Mouse (Mus musculus) heart, embryonic 13.5 days (tissue): ENCODE data around the gene Dlx6. TPM values are rescaled to one million over a fixed set of nuclear protein-coding genes. Genes with fewer than 3 reads are reported as not detected.
A peak's percentile ranks its signal among the peaks of the same experiment; 100 is the strongest.

Experiments
- ATAC-seq: fragments of 200-750 bp; cut with Nextera tagmentation; 2 replicates; pipeline ENCODE4 v1.8.0; 2017; ENCODE audit warnings: moderate TSS enrichment; ENCODE audit not compliant: insufficient number of reproducible peaks, low FRiP score, low TSS enrichment; ENCODE audit errors: extremely low read depth
- H3K27ac ChIP-seq: fragments of 300-500 bp; sonication (generic); replicated peaks from 2 replicates; pipeline ENCODE4 v1.5.1; 2015; ENCODE audit warnings: moderate library complexity, mild to moderate bottlenecking, inconsistent platforms
- H3K27me3 ChIP-seq: fragments of 300-500 bp; sonication (generic); replicated peaks from 2 replicates; pipeline ENCODE4 v1.6.1; 2015; ENCODE audit warnings: mild to moderate bottlenecking, inconsistent platforms
- H3K36me3 ChIP-seq: fragments of 300-500 bp; sonication (generic); 2 replicates; pipeline ENCODE4 v1.6.1; 2015; ENCODE audit warnings: mild to moderate bottlenecking, inconsistent platforms
- H3K4me1 ChIP-seq: fragments of 300-500 bp; sonication (generic); 2 replicates; pipeline ENCODE4 v1.6.1; 2015; ENCODE audit warnings: inconsistent platforms
- H3K4me2 ChIP-seq: fragments of 300-500 bp; sonication (generic); 2 replicates; pipeline ENCODE4 v1.6.1; 2015; ENCODE audit warnings: inconsistent platforms, mild to moderate bottlenecking, moderate library complexity
- H3K4me3 ChIP-seq: fragments of 300-500 bp; sonication (generic); 2 replicates; pipeline ENCODE4 v1.5.1; 2015; ENCODE audit warnings: moderate library complexity, mild to moderate bottlenecking, inconsistent platforms
- H3K9ac ChIP-seq: fragments of 300-500 bp; sonication (generic); 2 replicates; pipeline ENCODE4 v1.6.1; 2015; ENCODE audit warnings: inconsistent platforms, mild to moderate bottlenecking, moderate library complexity
- H3K9me3 ChIP-seq: fragments of 300-500 bp; sonication (generic); 2 replicates; pipeline ENCODE4 v1.6.1; 2016; ENCODE audit warnings: inconsistent platforms
- WGBS: fragments of 180-500 bp; shearing (Covaris S2); methylation state at CpG from one replicate; pipeline ENCODE4 v1.1.7; 2015; ENCODE audit warnings: mixed read lengths; 5-methylcytosine and 5-hydroxymethylcytosine counted together
- polyA plus RNA-seq: library from polyadenylated mRNA; unstranded; fragments of >200 nt; fragmentation: Nextera tagmentation; extraction: Ambion mirVana; gene quantifications from 2 replicates; pipeline ENCODE4 v1.2.1, GENCODE M21; 2015

The Dlx6 gene
- polyA plus RNA-seq: not detected in 2 replicates

GRCm38 (mm10) chr6:6863160-6863870 lies at the start of gene Dlx6:
Gene Dlx6 (plus strand): TSS chr6:6863334.
- WGBS: under 1% methylated on average over 39 of the region's 52 CpGs
- ATAC-seq: peak; percentile 62
- H3K9ac ChIP-seq: peak within 1 kb of the TSS; percentile 74

GRCm38 (mm10) chr6:6816821-6817220 lies 46.3 kb upstream of the Dlx6 start:
- Histone ChIP-seq H3K27ac (no peak overlapping the region), H3K27me3 (no peaks in the 10 kb centered on the region), H3K4me1 (no peaks in the 10 kb centered on the region), H3K4me2 (no peak overlapping the region), H3K36me3 (no peaks in the 10 kb centered on the region), H3K9ac (no peak overlapping the region), H3K4me3 (no peak overlapping the region), H3K9me3 (0 out of 2 replicates have a peak, but pooled peaks cover 3% of the 10 kb centered on the region)
- ATAC-seq: no peak
- 71% methylated on average over 6 of the region's 6 CpGs for WGBS

More at GRCm38 (mm10) chr6:6863160-6863870, at the start of gene Dlx6:
- H3K36me3 ChIP-seq: no peaks in the 10 kb centered on the region
- peaks cover 38% of the 10 kb centered on the region for H3K4me1 ChIP-seq
- H3K27me3 ChIP-seq: peaks cover 93% of the 10 kb centered on the region
- H3K4me3 ChIP-seq: peak within 1 kb of the TSS; percentile 59
- no peaks in the 10 kb centered on the region for H3K9me3 ChIP-seq
- peak within 1 kb of the TSS; percentile 88 for H3K4me2 ChIP-seq
- H3K27ac ChIP-seq: no peak within 1 kb of the TSS

- Histone ChIP-seq H3K36me3 (no peaks in the 10 kb centered on the region), H3K9me3 (0 out of 2 replicates have a peak, but pooled peaks cover 3% of the 10 kb centered on the region), H3K27ac (no peak overlapping the region), H3K27me3 (no peaks in the 10 kb centered on the region), H3K4me3 (no peak overlapping the region), H3K9ac (no peak overlapping the region), H3K4me2 (no peak overlapping the region), H3K4me1 (no peaks in the 10 kb centered on the region)
- no peak for ATAC-seq
- 44% methylated on average over 9 of the region's 9 CpGs for WGBS
Measured at GRCm38 (mm10) chr6:6818036-6818788, 44.9 kb upstream of the Dlx6 start.

GRCm38 (mm10) chr6:6819134-6819533 lies 44.0 kb upstream of the Dlx6 start:
- Histone ChIP-seq H3K4me3 (no peak overlapping the region), H3K9ac (no peak overlapping the region), H3K4me1 (no peaks in the 10 kb centered on the region), H3K4me2 (no peak overlapping the region), H3K36me3 (no peaks in the 10 kb centered on the region), H3K27ac (no peak overlapping the region), H3K27me3 (no peaks in the 10 kb centered on the region), H3K9me3 (0 out of 2 replicates have a peak, but pooled peaks cover 3% of the 10 kb centered on the region)
- no peak for ATAC-seq
- 29% methylated on average over 7 of the region's 7 CpGs for WGBS

- no peaks in the 10 kb centered on the region for H3K9me3 ChIP-seq
- H3K9ac ChIP-seq: no peak overlapping the region
- no peak for ATAC-seq
- no peaks in the 10 kb centered on the region for H3K36me3 ChIP-seq
- H3K27ac ChIP-seq: no peak overlapping the region
- H3K4me2 ChIP-seq: no peak overlapping the region
- H3K27me3 ChIP-seq: no peaks in the 10 kb centered on the region
- no peak overlapping the region for H3K4me3 ChIP-seq
- 0 out of 2 replicates have a peak, but pooled peaks cover 2% of the 10 kb centered on the region for H3K4me1 ChIP-seq
Measured at GRCm38 (mm10) chr6:6825313-6825712, 37.8 kb upstream of the Dlx6 start.

- Histone ChIP-seq H3K9me3 (no peaks in the 10 kb centered on the region), H3K27ac (no peak overlapping the region), H3K4me1 (0 out of 2 replicates have a peak, but pooled peaks cover 10% of the 10 kb centered on the region), H3K4me2 (no peak overlapping the region), H3K36me3 (no peaks in the 10 kb centered on the region), H3K9ac (no peak overlapping the region), H3K4me3 (no peak overlapping the region), H3K27me3 (no peaks in the 10 kb centered on the region)
- ATAC-seq: no peak
- WGBS: 90% methylated on average over 1 of the region's 1 CpGs
Measured at GRCm38 (mm10) chr6:6826861-6827260, 36.3 kb upstream of the Dlx6 start.

- Histone ChIP-seq H3K4me2 (peak overlapping the region; percentile 32), H3K4me1 (0 out of 2 replicates have a peak, but pooled peaks cover 10% of the 10 kb centered on the region), H3K36me3 (no peaks in the 10 kb centered on the region), H3K27ac (peak overlapping the region; percentile 3; the same call in 1 of the 2 replicates), H3K27me3 (no peaks in the 10 kb centered on the region), H3K4me3 (no peak overlapping the region), H3K9me3 (no peaks in the 10 kb centered on the region), H3K9ac (no peak overlapping the region)
- 38% methylated on average over 7 of the region's 7 CpGs for WGBS
- ATAC-seq: no peak
Measured at GRCm38 (mm10) chr6:6830446-6830845, 32.7 kb upstream of the Dlx6 start.

GRCm38 (mm10) chr6:6833301-6833700 lies 29.8 kb upstream of the Dlx6 start:
- Histone ChIP-seq H3K4me1 (0 out of 2 replicates have a peak, but pooled peaks cover 10% of the 10 kb centered on the region), H3K9me3 (no peaks in the 10 kb centered on the region), H3K4me3 (no peak overlapping the region), H3K4me2 (no peak overlapping the region), H3K27ac (no peak overlapping the region), H3K9ac (no peak overlapping the region), H3K36me3 (no peaks in the 10 kb centered on the region), H3K27me3 (no peaks in the 10 kb centered on the region)
- ATAC-seq: no peak
- WGBS: 83% methylated on average over 3 of the region's 3 CpGs

- H3K27ac ChIP-seq: no peak overlapping the region
- no peak for ATAC-seq
- no peak overlapping the region for H3K4me3 ChIP-seq
- H3K4me2 ChIP-seq: no peak overlapping the region
- no peak overlapping the region for H3K9ac ChIP-seq
- H3K4me1 ChIP-seq: peaks cover 4% of the 10 kb centered on the region
- WGBS: 23% methylated on average over 4 of the region's 4 CpGs
- H3K36me3 ChIP-seq: no peaks in the 10 kb centered on the region
- H3K27me3 ChIP-seq: peaks cover 81% of the 10 kb centered on the region
- no peaks in the 10 kb centered on the region for H3K9me3 ChIP-seq
Measured at GRCm38 (mm10) chr6:6848541-6848940, 14.6 kb upstream of the Dlx6 start.

- no peaks in the 10 kb centered on the region for H3K36me3 ChIP-seq
- no peak for ATAC-seq
- peaks cover 93% of the 10 kb centered on the region for H3K27me3 ChIP-seq
- H3K4me1 ChIP-seq: peaks cover 4% of the 10 kb centered on the region
- no peak overlapping the region for H3K27ac ChIP-seq
- no peak overlapping the region; the same call in 1 of the 2 replicates for H3K4me2 ChIP-seq
- H3K9ac ChIP-seq: no peak overlapping the region
- 4% methylated on average over 12 of the region's 12 CpGs for WGBS
- no peaks in the 10 kb centered on the region for H3K9me3 ChIP-seq
- no peak overlapping the region for H3K4me3 ChIP-seq
Measured at GRCm38 (mm10) chr6:6849744-6850143, 13.4 kb upstream of the Dlx6 start.

- ATAC-seq: no peak
- H3K36me3 ChIP-seq: no peaks in the 10 kb centered on the region
- no peak overlapping the region for H3K4me3 ChIP-seq
- H3K9me3 ChIP-seq: no peaks in the 10 kb centered on the region
- H3K4me2 ChIP-seq: peak overlapping the region; percentile 11
- H3K4me1 ChIP-seq: peaks cover 9% of the 10 kb centered on the region
- H3K9ac ChIP-seq: no peak overlapping the region
- peaks cover 93% of the 10 kb centered on the region for H3K27me3 ChIP-seq
- no peak overlapping the region for H3K27ac ChIP-seq
- WGBS: 1% methylated on average over 26 of the region's 26 CpGs
Measured at GRCm38 (mm10) chr6:6850324-6851060, 12.6 kb upstream of the Dlx6 start.
